Mouse (Mus musculus): ENCODE measurements around the gene Pink1.

- no peak for TF ChIP-seq POLR2A (IDR thresholded peaks at IDR 0.05; ENCODE audit: borderline replicate concordance, extremely low read depth, low read depth, low read length)
- no peak for TF ChIP-seq CTCF (IDR thresholded peaks at IDR 0.05; ENCODE audit: insufficient read depth, low read length)
Observed at GRCm38 (mm10) chr4:138272011-138272997, 53.8 kb downstream of the Pink1 start.

All from lung, adult 2 months (tissue).